Mouse (Mus musculus) hindbrain, postnatal 0 days (tissue): ENCODE measurements around the gene Casp9. TPM values are rescaled to one million over a fixed set of nuclear protein-coding genes. Genes with fewer than 3 reads are reported as not detected.

Source experiments
- ATAC-seq: fragments of 200-750 bp; cut with Nextera tagmentation; 2 replicates; pipeline ENCODE4 v1.8.0; 2017; ENCODE audit warnings: mild to moderate bottlenecking, moderate TSS enrichment, moderate library complexity
- DNase-seq: peaks from one replicate; pipeline ENCODE4 v3.0.0-alpha.2; 2015; ENCODE audit warnings: low spot score
- H3K27ac ChIP-seq: fragments of 300-500 bp; sonication (generic); 2 replicates; pipeline ENCODE4 v1.5.1; 2014; ENCODE audit warnings: mild to moderate bottlenecking
- H3K27me3 ChIP-seq: fragments of 300-500 bp; sonication (generic); 2 replicates; pipeline ENCODE4 v1.6.1; 2014; ENCODE audit warnings: low read length, mixed read lengths; ENCODE audit not compliant: insufficient read depth
- H3K36me3 ChIP-seq: fragments of 300-500 bp; sonication (generic); 2 replicates; pipeline ENCODE4 v1.6.1; 2014; ENCODE audit warnings: low read length, mixed read lengths; ENCODE audit not compliant: insufficient read depth
- H3K4me1 ChIP-seq: fragments of 300-500 bp; sonication (generic); 2 replicates; pipeline ENCODE4 v1.6.1; 2014; ENCODE audit warnings: antibody characterized with exemption, low read length, mixed read lengths; ENCODE audit not compliant: insufficient read depth
- H3K4me2 ChIP-seq: fragments of 300-500 bp; sonication (generic); 2 replicates; pipeline ENCODE4 v1.6.1; 2014; ENCODE audit warnings: low read depth, mild to moderate bottlenecking, low read length, moderate library complexity, mixed read lengths
- H3K4me3 ChIP-seq: fragments of 300-500 bp; sonication (generic); 2 replicates; pipeline ENCODE4 v1.5.1; 2014; ENCODE audit warnings: low read length
- H3K9ac ChIP-seq: fragments of 300-500 bp; sonication (generic); replicated peaks from 2 replicates; pipeline ENCODE4 v1.6.1; 2014; ENCODE audit warnings: mild to moderate bottlenecking, low read length, moderate library complexity, mixed read lengths
- H3K9me3 ChIP-seq: fragments of 300-500 bp; sonication (generic); 2 replicates; pipeline ENCODE4 v1.6.1; 2016; ENCODE audit warnings: low read length, mixed read lengths
- CTCF ChIP-seq: IDR thresholded peaks from 2 replicates; pipeline ENCODE4 v1.5.1; 2016; ENCODE audit warnings: antibody characterized with exemption, control low read depth, low read depth
- WGBS: fragments of 180-500 bp; shearing (Covaris S2); extraction: QIAGEN DNeasy Blood & Tissue Kit; methylation state at CpG from one replicate; pipeline ENCODE4 v1.1.7; 2014; 5-methylcytosine and 5-hydroxymethylcytosine counted together
- polyA plus RNA-seq: library from polyadenylated mRNA; unstranded; fragments of >200 nt; fragmentation: Nextera tagmentation; extraction: Ambion mirVana; gene quantifications from 2 replicates; pipeline ENCODE4 v1.2.1, GENCODE M21; 2015
- total RNA-seq: library from RNA; depleted of rRNA; stranded (reverse); fragments of >200 nt; gene quantifications from 2 replicates; pipeline ENCODE4 v1.2.3, GENCODE M21; 2014

The Casp9 gene
- total and polyA plus RNA-seq, 2 experiments from 2014 or later = 20.3 to 29.1 TPM

- H3K9me3 ChIP-seq = no peaks in the 10 kb centered on the region
- H3K4me2 ChIP-seq = no peak overlapping the region
- no peaks in the 10 kb centered on the region for H3K4me1 ChIP-seq
- H3K27ac ChIP-seq = no peak overlapping the region
- peaks cover 56% of the 10 kb centered on the region for H3K36me3 ChIP-seq
- H3K4me3 ChIP-seq = no peak overlapping the region
- DNase-seq (no peak), ATAC-seq (no peak)
- no peaks in the 10 kb centered on the region for H3K27me3 ChIP-seq
- 90% methylated on average over 8 of the region's 8 CpGs for WGBS
- no peak for TF ChIP-seq CTCF
- H3K9ac ChIP-seq = no peak overlapping the region
Measured at GRCm38 (mm10) chr4:141779828-141780227, 13.6 kb upstream of the Casp9 start.

DNA sequence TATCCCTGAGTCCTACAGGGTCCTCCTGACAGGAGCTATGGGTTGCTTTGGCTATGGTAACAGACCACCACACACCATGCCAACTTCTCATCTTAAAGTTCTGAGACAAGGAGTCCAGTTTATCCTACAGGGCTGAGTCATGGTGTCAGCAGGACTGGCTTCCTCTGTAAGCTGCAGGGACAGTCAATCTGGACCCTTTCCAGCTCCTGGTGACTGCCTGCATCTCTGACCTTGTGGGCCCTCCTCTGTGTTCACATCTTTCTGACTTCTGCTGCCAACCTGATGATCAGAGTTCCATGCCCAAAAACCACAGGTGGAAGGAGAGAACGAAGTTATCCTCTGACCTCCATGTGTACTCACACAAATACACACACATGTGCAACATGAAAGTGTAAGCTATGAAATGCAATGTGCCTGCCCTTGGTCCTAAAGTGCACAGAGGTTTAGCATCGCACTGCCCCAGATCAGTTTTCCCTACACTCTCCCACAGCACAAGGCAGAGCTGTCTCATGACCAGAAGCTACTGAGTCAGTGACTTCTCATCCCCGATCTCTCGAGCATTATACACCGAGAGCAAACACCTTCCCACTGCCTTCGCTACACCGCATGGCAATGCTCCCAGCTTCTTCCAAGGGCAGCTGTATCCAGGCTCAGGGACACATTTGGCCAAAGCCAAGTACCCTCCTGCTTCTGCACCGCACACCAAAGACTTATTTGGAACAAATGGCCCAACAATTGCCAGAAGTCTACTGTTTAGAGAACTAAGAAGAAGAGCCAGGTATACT is 12.0 kb upstream of the Casp9 start:
- no peak overlapping the region for H3K27ac ChIP-seq
- no peaks in the 10 kb centered on the region for H3K27me3 ChIP-seq
- no peaks in the 10 kb centered on the region for H3K4me1 ChIP-seq
- TF ChIP-seq CTCF = no peak
- peaks cover 50% of the 10 kb centered on the region for H3K36me3 ChIP-seq
- no peak overlapping the region for H3K4me3 ChIP-seq
- ATAC-seq (no peak), DNase-seq (no peak)
- H3K4me2 ChIP-seq = no peak overlapping the region
- no peak overlapping the region for H3K9ac ChIP-seq
- no peaks in the 10 kb centered on the region for H3K9me3 ChIP-seq
- 94% methylated on average over 8 of the region's 8 CpGs for WGBS

DNA sequence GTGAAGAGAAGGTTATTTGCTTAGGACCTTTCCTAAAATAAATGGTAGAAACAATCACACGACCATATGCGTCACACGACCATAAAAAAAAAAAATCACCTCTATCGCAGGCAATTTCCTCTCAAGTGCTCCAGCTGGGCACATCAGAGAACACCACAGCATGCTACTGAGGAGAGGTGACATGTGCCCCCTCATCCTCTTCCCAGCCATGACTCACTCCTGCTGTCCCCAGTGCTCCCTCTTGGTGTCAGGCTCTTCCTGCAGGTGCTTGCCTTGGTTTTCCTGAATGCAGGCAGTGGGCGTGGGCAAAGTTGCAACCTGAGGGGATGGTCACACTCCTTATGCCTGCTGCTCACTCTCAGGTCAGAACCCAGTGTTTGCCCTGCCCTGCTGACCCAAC is 8.6 kb upstream of the Casp9 start:
- Histone ChIP-seq H3K27ac (no peak overlapping the region), H3K36me3 (peaks cover 44% of the 10 kb centered on the region), H3K4me3 (no peak overlapping the region), H3K4me1 (0 out of 2 replicates have a peak, but pooled peaks cover 3% of the 10 kb centered on the region), H3K4me2 (no peak overlapping the region), H3K27me3 (no peaks in the 10 kb centered on the region), H3K9ac (no peak overlapping the region), H3K9me3 (no peaks in the 10 kb centered on the region)
- 90% methylated on average over 5 of the region's 5 CpGs for WGBS
- DNase-seq (no peak), ATAC-seq (no peak)
- TF ChIP-seq CTCF = no peak

DNA sequence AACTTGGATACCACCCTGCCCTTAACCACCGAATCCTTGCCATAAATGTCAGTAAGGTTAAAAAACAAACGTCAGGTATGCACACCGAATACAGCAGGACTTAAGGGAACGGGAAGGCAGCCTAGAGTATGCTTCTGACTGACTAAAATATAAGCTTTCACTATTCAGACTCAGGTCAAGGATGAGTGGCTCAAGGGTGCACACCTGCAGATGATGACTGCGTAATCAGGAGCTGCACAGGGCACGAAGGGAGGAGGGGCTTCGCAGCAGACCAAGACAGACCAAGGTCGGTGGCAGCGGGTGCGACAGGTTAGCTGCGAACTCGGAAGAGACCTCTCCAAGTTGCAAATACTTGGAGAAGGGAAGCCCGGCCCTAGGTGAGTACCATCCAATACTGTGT is 7.3 kb upstream of the Casp9 start:
- no peak overlapping the region for H3K9ac ChIP-seq
- H3K27me3 ChIP-seq = no peaks in the 10 kb centered on the region
- 94% methylated on average over 13 of the region's 13 CpGs for WGBS
- H3K9me3 ChIP-seq = no peaks in the 10 kb centered on the region
- ATAC-seq (no peak), DNase-seq (no peak)
- peaks cover 37% of the 10 kb centered on the region for H3K36me3 ChIP-seq
- no peak overlapping the region for H3K4me3 ChIP-seq
- TF ChIP-seq CTCF = no peak
- H3K27ac ChIP-seq = no peak overlapping the region
- H3K4me2 ChIP-seq = no peak overlapping the region
- 0 out of 2 replicates have a peak, but pooled peaks cover 5% of the 10 kb centered on the region for H3K4me1 ChIP-seq

DNA sequence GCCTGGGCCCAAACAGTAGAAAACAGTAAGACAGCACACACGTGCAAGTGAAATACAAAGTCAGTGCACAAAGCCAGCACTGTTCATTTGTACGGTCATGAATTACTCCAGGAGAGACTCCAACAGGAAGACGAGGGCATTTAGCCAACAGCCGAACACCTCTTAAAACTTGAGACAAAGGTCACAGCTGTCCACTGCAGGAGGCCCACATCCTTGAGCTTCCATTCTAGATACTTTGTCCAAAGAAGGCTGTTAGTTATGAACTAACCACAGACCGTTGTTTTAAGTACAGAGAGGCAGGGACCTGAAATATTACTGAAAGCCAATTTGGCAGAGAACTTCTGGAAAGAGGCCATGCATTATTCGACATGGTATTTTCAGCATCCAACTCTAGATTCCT is 6.4 kb upstream of the Casp9 start:
- H3K4me2 ChIP-seq = no peak overlapping the region
- H3K27me3 ChIP-seq = no peaks in the 10 kb centered on the region
- no peak for DNase-seq
- no peak overlapping the region for H3K4me3 ChIP-seq
- no peak for ATAC-seq
- H3K9me3 ChIP-seq = no peaks in the 10 kb centered on the region
- H3K36me3 ChIP-seq = peaks cover 30% of the 10 kb centered on the region
- no peak for TF ChIP-seq CTCF
- 0 out of 2 replicates have a peak, but pooled peaks cover 5% of the 10 kb centered on the region for H3K4me1 ChIP-seq
- WGBS = 51% methylated on average over 6 of the region's 6 CpGs
- H3K9ac ChIP-seq = no peak overlapping the region
- no peak overlapping the region for H3K27ac ChIP-seq

DNA sequence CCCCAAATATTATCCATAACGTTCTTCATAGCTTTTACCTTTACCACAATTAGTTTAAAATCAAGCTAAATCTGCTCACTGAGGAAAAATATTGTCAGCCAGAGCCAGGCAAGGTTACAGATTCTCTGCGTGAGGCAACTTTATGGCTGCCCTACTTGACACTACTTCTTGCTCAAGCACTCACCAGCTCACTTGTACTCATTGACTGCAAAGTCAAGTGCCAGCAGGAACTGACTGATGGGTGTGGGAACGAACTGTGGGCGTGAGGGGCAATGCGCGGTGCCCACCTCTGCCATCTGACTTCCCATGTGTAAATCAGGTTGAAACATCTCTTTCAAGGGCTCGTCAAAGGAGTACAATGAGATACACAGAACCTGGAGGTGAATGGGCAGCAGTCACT is 6.0 kb upstream of the Casp9 start:
- H3K4me1 ChIP-seq = 0 out of 2 replicates have a peak, but pooled peaks cover 5% of the 10 kb centered on the region
- no peak for TF ChIP-seq CTCF
- peaks cover 26% of the 10 kb centered on the region for H3K36me3 ChIP-seq
- 88% methylated on average over 7 of the region's 7 CpGs for WGBS
- H3K4me2 ChIP-seq = no peak overlapping the region
- H3K9ac ChIP-seq = no peak overlapping the region
- DNase-seq = no peak
- no peak overlapping the region for H3K27ac ChIP-seq
- no peak overlapping the region for H3K4me3 ChIP-seq
- no peaks in the 10 kb centered on the region for H3K27me3 ChIP-seq
- no peak for ATAC-seq
- H3K9me3 ChIP-seq = no peaks in the 10 kb centered on the region
